In the genomic region with DNA sequence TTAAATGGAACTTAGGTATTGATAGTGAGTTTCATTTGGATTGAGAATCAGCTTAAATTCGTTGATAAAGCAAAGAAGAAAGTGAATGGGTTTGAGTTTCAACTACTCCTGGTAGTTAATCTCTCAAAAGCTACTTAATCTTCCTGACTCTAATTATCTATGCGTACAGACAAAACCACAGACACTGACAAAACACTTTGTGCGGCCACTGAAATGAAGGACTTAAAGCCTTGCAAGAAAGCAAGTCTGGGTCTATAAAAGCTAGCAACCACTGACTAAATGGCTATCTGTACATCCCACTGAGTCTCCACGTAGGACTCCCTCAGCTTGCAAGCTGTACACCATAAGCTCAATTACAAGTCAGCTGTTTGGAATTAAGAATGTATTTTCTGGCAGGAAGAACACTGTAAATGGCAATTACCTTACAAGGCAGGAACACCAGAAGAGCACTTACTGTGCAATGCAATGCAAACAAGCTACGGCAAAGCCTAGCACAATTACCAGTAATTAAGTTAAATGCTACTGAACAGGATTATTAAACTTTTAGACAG, we compare ENCODE assay signal across 16 mouse cellular contexts. TPM values are rescaled to one million over a fixed set of nuclear protein-coding genes. Genes with fewer than 3 reads are reported as not detected.
DNase-seq lines count a peak whose midpoint lies in the region; ATAC-seq and TF ChIP-seq lines count a peak whose summit lies in the region.
"Had no signal": no experiment of that assay in that cellular context is flagged by ENCODE, and none has a peak within 500 bp of the region (broad histone marks: within the 10 kb centered on the region; RNA-seq: fewer than 3 reads in every experiment).

No protein-coding gene starts in this region.

- no peaks in the 10 kb centered on the region for H3K4me1 ChIP-seq in hindbrain, embryonic 14.5 days (replicated peaks; ENCODE audit: control insufficient read depth, insufficient read depth, low read length)
- H3K4me1 ChIP-seq in hindbrain, embryonic 11.5 days (replicated peaks; ENCODE audit: control insufficient read depth, insufficient read depth, low read length) = no peaks in the 10 kb centered on the region
- H3K4me1 ChIP-seq in embryonic facial prominence, embryonic 15.5 days = peaks cover 16% of the 10 kb centered on the region; the same call in 1 of the 2 replicates
- H3K4me1 ChIP-seq in liver, embryonic 14.5 days (replicated peaks; ENCODE audit: control insufficient read depth in 2 of 2, insufficient read depth in 2 of 2, low read length in 1 of 2) = peaks cover 20 to 21% of the 10 kb centered on the region in 2 experiments
- H3K4me1 ChIP-seq in stomach, postnatal 0 days (replicated peaks; ENCODE audit: control insufficient read depth, insufficient read depth) = no peaks in the 10 kb centered on the region
- H3K4me1 ChIP-seq: heart, embryonic 12.5 days had no signal

- H3K9me3 ChIP-seq in hindbrain, embryonic 14.5 days (ENCODE audit: control insufficient read depth, low read length) = no peaks in the 10 kb centered on the region
- no peaks in the 10 kb centered on the region for H3K9me3 ChIP-seq in hindbrain, embryonic 11.5 days (ENCODE audit: control insufficient read depth, low read length)
- no peaks in the 10 kb centered on the region for H3K9me3 ChIP-seq in embryonic facial prominence, embryonic 15.5 days (replicated peaks)
- no peaks in the 10 kb centered on the region for H3K9me3 ChIP-seq in liver, embryonic 14.5 days (ENCODE audit: control insufficient read depth, low read length)
- no peaks in the 10 kb centered on the region for H3K9me3 ChIP-seq in stomach, postnatal 0 days (ENCODE audit: control insufficient read depth, low read length)
- H3K9me3 ChIP-seq: embryonic facial prominence, embryonic 13.5 days; heart, embryonic 12.5 days; midbrain, embryonic 13.5 days had no signal

- H3K27me3 ChIP-seq in hindbrain, embryonic 14.5 days (ENCODE audit: control insufficient read depth, insufficient read depth, low read length) = no peaks in the 10 kb centered on the region
- H3K27me3 ChIP-seq in hindbrain, embryonic 11.5 days (ENCODE audit: control insufficient read depth, insufficient read depth, low read length) = no peaks in the 10 kb centered on the region
- H3K27me3 ChIP-seq in embryonic facial prominence, embryonic 15.5 days = no peaks in the 10 kb centered on the region
- no peaks in the 10 kb centered on the region for H3K27me3 ChIP-seq in liver, embryonic 14.5 days (ENCODE audit: control insufficient read depth, insufficient read depth, low read length)
- no peaks in the 10 kb centered on the region for H3K27me3 ChIP-seq in stomach, postnatal 0 days (ENCODE audit: control insufficient read depth, insufficient read depth, low read length)
- H3K27me3 ChIP-seq: embryonic facial prominence, embryonic 13.5 days; heart, embryonic 12.5 days; midbrain, embryonic 13.5 days had no signal

- H3K36me3 ChIP-seq in hindbrain, embryonic 14.5 days (replicated peaks; ENCODE audit: control insufficient read depth, insufficient read depth) = no peaks in the 10 kb centered on the region; the same call in 1 of the 2 replicates
- no peaks in the 10 kb centered on the region for H3K36me3 ChIP-seq in hindbrain, embryonic 11.5 days (ENCODE audit: control insufficient read depth, insufficient read depth, low read length)
- peaks cover 6% of the 10 kb centered on the region for H3K36me3 ChIP-seq in embryonic facial prominence, embryonic 15.5 days
- H3K36me3 ChIP-seq in liver, embryonic 14.5 days (replicated peaks; ENCODE audit: control insufficient read depth, insufficient read depth, low read depth) = no peaks in the 10 kb centered on the region
- H3K36me3 ChIP-seq in stomach, postnatal 0 days (ENCODE audit: control insufficient read depth, insufficient read depth, low read length) = no peaks in the 10 kb centered on the region

- no peak for TF ChIP-seq CTCF in liver, embryonic 14.5 days (IDR thresholded peaks at IDR 0.05; ENCODE audit: low read depth)
- no peak for TF ChIP-seq CTCF in stomach, postnatal 0 days (IDR thresholded peaks at IDR 0.05; ENCODE audit: low read depth)

- no peak overlapping the region for H3K4me2 ChIP-seq in hindbrain, embryonic 14.5 days (replicated peaks)
- H3K4me2 ChIP-seq in hindbrain, embryonic 11.5 days (replicated peaks; ENCODE audit: low read depth, low read length) = no peak overlapping the region
- H3K4me2 ChIP-seq in embryonic facial prominence, embryonic 15.5 days (replicated peaks) = no peak overlapping the region
- peak overlapping the region; percentile 50 for H3K4me2 ChIP-seq in liver, embryonic 14.5 days (ENCODE audit: low read depth)
- no peak overlapping the region for H3K4me2 ChIP-seq in stomach, postnatal 0 days (replicated peaks; ENCODE audit: low read depth)
- H3K4me2 ChIP-seq: embryonic facial prominence, embryonic 13.5 days; heart, embryonic 12.5 days; midbrain, embryonic 13.5 days had no signal

- peak; percentile 48 for TF ChIP-seq EP300 in liver, embryonic 14.5 days (IDR thresholded peaks at IDR 0.05; ENCODE audit: low read depth)
- TF ChIP-seq EP300 in stomach, postnatal 0 days (optimal IDR thresholded peaks at IDR 0.05) = no peak

- 67% methylated on average over 5 of the region's 5 CpGs for WGBS in hindbrain, embryonic 14.5 days
- 78% methylated on average over 5 of the region's 5 CpGs for WGBS in hindbrain, embryonic 11.5 days
- 37% methylated on average over 5 of the region's 5 CpGs for WGBS in embryonic facial prominence, embryonic 15.5 days
- WGBS in liver, embryonic 14.5 days (ENCODE audit: insufficient replicate concordance) = 22% methylated on average over 5 of the region's 5 CpGs
- 64% methylated on average over 5 of the region's 5 CpGs for WGBS in stomach, postnatal 0 days

- peak; percentile 14; the same call in 1 of the 2 replicates for ATAC-seq in hindbrain, embryonic 14.5 days (ENCODE audit: low FRiP score)
- no peak for ATAC-seq in hindbrain, embryonic 11.5 days (ENCODE audit: low FRiP score)
- no peak; the same call in 1 of the 2 replicates for ATAC-seq in embryonic facial prominence, embryonic 15.5 days (ENCODE audit: insufficient number of reproducible peaks, low FRiP score, low TSS enrichment, low read depth)
- peak; percentile 76 for ATAC-seq in liver, embryonic 14.5 days (ENCODE audit: insufficient read depth)
- no peak for ATAC-seq in stomach, postnatal 0 days (ENCODE audit: low FRiP score, low TSS enrichment)
- ATAC-seq: inflammation-experienced regulatory T-cells, adult 6 months; midbrain, embryonic 13.5 days had no signal

- H3K9ac ChIP-seq in hindbrain, embryonic 14.5 days = no peak overlapping the region
- H3K9ac ChIP-seq in hindbrain, embryonic 11.5 days (ENCODE audit: low read depth, low read length) = no peak overlapping the region
- H3K9ac ChIP-seq in embryonic facial prominence, embryonic 15.5 days = no peak overlapping the region
- H3K9ac ChIP-seq in liver, embryonic 14.5 days (replicated peaks) = peak overlapping the region; percentile 31; the same call in 1 of the 2 replicates
- no peak overlapping the region for H3K9ac ChIP-seq in stomach, postnatal 0 days (ENCODE audit: low read length)
- H3K9ac ChIP-seq: embryonic facial prominence, embryonic 13.5 days; heart, embryonic 12.5 days; midbrain, embryonic 13.5 days had no signal

- no peak overlapping the region for H3K27ac ChIP-seq in hindbrain, embryonic 14.5 days
- no peak overlapping the region for H3K27ac ChIP-seq in hindbrain, embryonic 11.5 days (ENCODE audit: low read depth, low read length)
- H3K27ac ChIP-seq in embryonic facial prominence, embryonic 15.5 days (replicated peaks) = peak overlapping the region; percentile 34; the same call in 1 of the 2 replicates
- H3K27ac ChIP-seq in liver, embryonic 14.5 days = no peak overlapping the region; the same call in 1 of the 2 replicates
- no peak overlapping the region for H3K27ac ChIP-seq in stomach, postnatal 0 days (replicated peaks)
- H3K27ac ChIP-seq: midbrain, embryonic 13.5 days had no signal

- H3K4me3 ChIP-seq in hindbrain, embryonic 14.5 days (replicated peaks; ENCODE audit: low read length) = no peak overlapping the region
- no peak overlapping the region for H3K4me3 ChIP-seq in hindbrain, embryonic 11.5 days (ENCODE audit: low read depth, low read length)
- H3K4me3 ChIP-seq in embryonic facial prominence, embryonic 15.5 days (replicated peaks) = no peak overlapping the region
- no peak overlapping the region for H3K4me3 ChIP-seq in liver, embryonic 14.5 days (ENCODE audit: insufficient read depth in 1 of 2, low read depth in 2 of 2, low read length in 2 of 2)
- no peak overlapping the region for H3K4me3 ChIP-seq in stomach, postnatal 0 days (ENCODE audit: low read depth, low read length)
- H3K4me3 ChIP-seq: embryonic facial prominence, embryonic 13.5 days; heart, embryonic 12.5 days; midbrain, embryonic 13.5 days had no signal

- DNase-seq in hindbrain, embryonic 14.5 days (ENCODE audit: low spot score) = no peak
- DNase-seq in hindbrain, embryonic 11.5 days (ENCODE audit: low spot score) = no peak
- DNase-seq in MEL-GATA-1-ER (ENCODE audit: extremely low read depth, low read depth) = peak; percentile 81
- peak in 1 of 3 experiments; percentile 22 for DNase-seq in liver, embryonic 14.5 days (ENCODE audit: low read depth in 3 of 3, low spot score in 3 of 3)
- no peak for DNase-seq in stomach, postnatal 0 days (ENCODE audit: low spot score)
- DNase-seq in embryo, embryonic 9.5 days (ENCODE audit: extremely low spot score) = no peak
- DNase-seq in spleen, adult 12 weeks (ENCODE audit: low spot score) = no peak
- DNase-seq: adrenal gland, postnatal 14 days; cerebellum, postnatal 10 days; heart, postnatal 36 days; thymus, adult 2 months had no signal

RNA-seq across cellular contexts. Expression of gene Adgra3, which starts 43.6 kb away (rescaled TPM):
- 22.0 and 23.9 TPM in 2 replicates for polyA plus RNA-seq in hindbrain, embryonic 14.5 days (2014; fragmentation: Nextera tagmentation; extraction: Ambion mirVana)
- 31.6 and 39.5 TPM in 2 replicates for polyA plus RNA-seq in hindbrain, embryonic 11.5 days (2014; fragmentation: Nextera tagmentation; extraction: Ambion mirVana)
- polyA plus RNA-seq in embryonic facial prominence, embryonic 15.5 days (2015; fragmentation: Nextera tagmentation; extraction: Ambion mirVana) = 31.3 and 33.6 TPM in 2 replicates
- polyA plus RNA-seq in liver, embryonic 14.5 days (2012; rRNA removed) = 4.5 and 4.9 TPM in 2 replicates
- 4.0 and 5.1 TPM in 2 replicates for polyA plus RNA-seq in liver, embryonic 14.5 days (2014; fragmentation: Nextera tagmentation; extraction: Ambion mirVana)
- polyA plus RNA-seq in stomach, postnatal 0 days (2015; fragmentation: Nextera tagmentation; extraction: Ambion mirVana) = 7.1 and 7.9 TPM in 2 replicates
- polyA plus RNA-seq: inflammation-experienced regulatory T-cells, adult 6 months had no signal

Comparison
In these comparisons a context has a peak if more than half of its experiments do, and no peak if none do; other contexts are left out.
1. ATAC-seq: peak in hindbrain, embryonic 14.5 days (single experiment) and liver, embryonic 14.5 days (single experiment); none in hindbrain, embryonic 11.5 days (single experiment), embryonic facial prominence, embryonic 15.5 days (single experiment) and stomach, postnatal 0 days (single experiment).